Mouse (Mus musculus) adrenal gland, adult (tissue): ENCODE data around the gene Tmem178.

Experiments
- DNase-seq, 2 experiments: peaks; one replicate each; pipeline ENCODE4 v3.0.0; 2022 to 2023; ENCODE audit warnings: low spot score in 1 of 2; ENCODE audit not compliant: inconsistent age in 2 of 2

Tmem178 gene

DNA sequence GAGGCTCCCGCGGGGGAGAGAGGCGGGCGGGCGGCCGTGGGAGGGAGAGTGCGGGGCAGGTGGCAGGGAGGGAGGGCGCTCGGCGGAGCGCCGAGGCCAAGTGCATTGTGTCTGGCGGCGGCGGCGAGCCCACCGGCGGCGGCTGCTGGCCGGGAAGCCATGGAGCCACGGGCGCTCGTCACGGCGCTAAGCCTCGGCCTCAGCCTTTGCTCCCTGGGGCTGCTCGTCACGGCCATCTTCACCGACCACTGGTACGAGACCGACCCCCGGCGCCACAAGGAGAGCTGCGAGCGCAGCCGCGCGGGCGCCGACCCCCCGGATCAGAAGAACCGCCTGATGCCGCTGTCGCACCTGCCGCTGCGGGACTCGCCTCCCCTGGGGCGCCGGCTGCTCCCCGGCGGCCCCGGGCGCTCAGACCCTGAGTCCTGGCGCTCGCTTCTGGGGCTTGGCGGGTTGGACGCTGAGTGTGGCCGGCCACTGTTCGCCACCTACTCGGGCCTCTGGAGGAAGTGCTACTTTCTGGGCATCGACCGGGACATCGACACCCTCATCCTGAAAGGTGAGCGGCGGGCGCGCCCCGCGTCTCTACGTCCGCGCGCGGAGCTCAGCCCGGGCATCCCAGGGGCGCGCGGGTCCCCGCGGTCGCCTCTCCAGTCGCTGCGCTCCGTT, at the start of gene Tmem178:
Gene Tmem178 (plus strand): TSS at position 103 of the 669 bp plus-strand sequence.
- peak in 1 of 2 experiments; percentile 77 for DNase-seq

DNA sequence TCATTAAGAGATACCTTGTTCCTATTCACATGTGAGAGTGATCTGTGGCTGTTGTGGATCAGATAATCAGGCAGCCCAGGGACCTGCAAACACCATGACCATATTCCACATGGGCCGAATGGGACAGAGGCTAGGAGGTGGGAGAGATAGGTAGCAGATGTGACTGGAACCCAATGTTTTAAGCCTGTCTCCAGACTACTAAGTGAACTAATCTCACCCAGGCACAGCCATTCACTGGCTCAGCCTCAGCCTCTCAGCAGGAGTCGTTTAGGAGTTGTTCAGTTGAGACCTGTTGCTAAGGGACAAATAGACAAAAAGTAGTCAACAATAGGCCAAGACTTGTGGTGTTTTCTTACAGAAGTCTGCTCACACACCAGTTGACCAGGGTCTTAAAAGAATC, 48.0 kb upstream of the Tmem178 start:
- DNase-seq: no peak

DNA sequence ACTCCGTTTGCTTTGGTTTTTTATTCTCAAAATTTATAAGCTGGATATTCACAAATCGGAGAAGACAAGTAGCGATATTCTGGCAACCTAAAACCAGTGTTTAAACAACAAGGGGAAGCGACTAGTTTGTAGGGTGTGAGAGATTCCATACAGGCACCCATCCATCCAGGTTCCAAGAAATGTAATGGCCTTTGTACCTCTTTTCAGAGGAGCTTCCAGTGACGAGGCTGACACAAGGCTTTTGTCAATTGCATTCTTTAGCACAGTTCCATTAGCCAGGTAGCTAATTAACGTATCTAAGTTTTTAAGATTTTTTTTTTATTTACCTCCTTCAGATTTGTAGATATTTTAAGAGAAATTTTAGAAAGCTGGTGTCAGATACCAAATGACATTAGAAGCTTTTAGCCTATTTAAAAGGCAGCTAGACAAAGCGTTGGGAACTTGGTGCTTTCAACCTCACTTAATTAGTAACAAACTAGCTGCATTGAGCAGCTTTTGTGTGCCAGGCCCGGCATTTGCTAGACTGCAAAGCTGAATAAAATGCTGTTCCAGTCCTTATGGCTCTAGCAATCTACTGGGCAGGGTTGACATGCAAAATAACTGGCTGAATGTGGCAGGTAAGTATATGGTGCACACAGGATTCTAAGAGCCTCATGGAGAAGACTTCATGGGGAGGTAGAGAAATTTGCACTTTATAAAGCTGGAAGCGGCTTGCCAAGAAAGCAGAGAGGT, 46.6 kb upstream of the Tmem178 start:
- DNase-seq: no peak

DNA sequence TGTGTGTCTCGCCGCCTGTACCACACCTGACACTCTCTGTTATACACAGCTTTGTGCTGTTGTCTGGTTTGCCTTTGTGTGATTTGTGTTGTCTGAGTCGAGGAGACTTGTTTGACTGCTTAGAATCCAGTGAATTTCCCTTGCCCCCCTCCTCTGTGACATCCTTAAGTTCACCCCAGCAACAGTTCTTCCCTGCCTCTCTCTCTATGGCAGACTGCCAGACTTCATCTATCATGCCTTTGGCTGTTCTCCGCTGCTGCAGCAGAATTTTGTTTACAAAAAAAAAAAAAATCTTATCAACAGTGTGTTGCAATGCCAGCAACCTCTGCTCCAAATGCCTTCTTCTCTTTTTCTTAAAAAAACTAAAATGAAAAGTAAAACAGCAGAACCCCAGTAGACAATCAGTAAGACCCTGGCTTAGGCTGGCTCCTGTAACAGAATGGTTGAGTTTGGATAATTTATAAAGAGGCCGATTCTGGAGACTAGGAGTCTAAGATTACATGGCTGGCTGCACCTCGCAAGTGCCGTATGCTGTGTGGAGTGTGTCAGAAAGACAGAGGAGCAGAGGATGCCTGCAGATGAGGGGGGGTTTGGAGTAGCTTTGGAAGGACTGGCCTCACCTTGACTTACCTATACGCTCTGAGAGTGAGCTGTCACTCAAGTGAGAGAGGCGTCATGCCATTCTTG, 44.8 kb upstream of the Tmem178 start:
- peak; percentile 64 to 89 for DNase-seq

DNA sequence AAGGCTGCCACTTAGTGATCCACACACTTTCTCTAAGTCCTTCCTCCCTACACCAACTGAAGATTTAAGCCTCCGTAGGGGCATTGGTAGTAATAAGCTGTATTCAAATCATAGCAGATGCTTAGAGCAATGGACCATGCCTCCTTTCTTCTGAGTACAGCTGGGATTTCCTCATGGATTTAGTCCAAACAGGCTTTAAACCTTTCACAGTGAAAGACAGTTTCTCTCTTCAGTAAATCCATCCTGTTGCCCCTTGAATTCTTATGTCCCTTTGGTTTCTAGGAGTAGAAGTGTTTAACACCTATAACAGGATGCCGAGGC, 44.3 kb upstream of the Tmem178 start:
- no peak for DNase-seq

DNA sequence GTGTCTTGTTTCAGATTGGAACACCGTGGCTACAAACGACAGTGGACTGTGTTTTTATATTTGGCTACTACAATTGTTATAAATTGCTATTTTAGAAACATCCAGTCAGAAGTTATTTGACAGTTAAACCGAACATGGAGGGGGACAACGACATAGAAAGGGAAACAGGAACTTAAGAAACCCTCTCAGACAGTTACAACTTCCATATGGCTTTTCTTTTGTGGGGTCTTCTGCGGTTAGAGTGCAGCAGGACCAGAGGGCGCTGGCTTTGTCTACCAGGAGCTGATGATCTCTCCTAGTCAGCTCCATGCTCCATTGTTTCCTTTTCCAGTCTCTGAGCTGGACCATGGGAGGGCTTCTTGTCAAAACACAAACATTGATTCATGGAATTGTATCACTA, 42.5 kb upstream of the Tmem178 start:
- DNase-seq: no peak

DNA sequence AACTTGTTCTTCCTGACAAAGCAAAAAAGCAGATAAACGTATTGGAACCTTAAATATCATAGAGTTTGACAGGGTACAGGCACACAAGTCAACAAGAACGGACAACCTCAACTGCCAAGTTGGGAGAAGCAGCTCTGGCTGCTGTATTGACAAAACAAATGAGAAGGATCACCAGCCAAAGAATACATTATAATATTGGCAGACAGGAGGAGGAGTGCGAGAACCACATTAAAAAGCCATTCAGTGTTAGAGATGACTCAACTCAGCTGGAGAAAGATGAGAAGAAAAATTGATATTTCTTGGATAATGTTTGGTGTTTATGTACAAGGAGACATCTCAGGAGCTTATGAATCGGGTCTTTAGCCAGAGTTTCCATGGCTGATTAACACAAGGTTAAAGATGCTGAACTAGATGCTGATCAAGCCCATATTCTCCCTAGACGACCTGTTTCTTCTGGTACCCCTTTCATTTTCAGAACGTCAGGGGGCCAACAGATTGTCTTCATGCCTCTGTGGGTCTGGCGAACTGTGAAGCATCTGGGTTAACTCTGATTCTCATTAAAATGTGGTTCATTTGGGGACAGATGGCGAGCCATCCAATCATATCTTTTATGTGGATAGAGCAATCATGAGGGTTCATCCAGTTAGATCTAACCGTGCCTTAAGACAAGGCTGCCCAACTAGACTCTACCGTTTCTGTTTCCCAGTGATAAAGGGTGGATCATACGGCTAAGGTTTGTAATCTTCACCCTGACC, 41.1 kb upstream of the Tmem178 start:
- DNase-seq: no peak

DNA sequence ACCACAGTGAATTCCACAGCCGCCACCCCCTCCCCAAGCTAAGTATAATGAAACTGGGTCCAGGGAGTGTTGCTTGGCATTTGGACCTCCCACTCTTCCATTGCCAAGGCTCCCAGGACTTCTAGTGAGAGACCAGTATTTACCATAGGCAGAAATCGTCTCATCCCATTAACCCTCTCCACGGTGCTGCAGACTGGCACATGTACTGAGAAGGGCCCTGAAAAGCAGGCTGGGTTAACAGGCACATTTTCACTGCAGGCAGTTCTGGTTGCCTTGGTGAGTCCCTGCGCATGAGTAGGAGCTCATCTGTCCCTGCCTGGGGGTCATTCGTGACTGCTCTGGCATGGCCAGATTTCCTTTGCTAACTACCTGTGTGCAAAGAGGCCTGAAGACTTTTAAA, 40.4 kb upstream of the Tmem178 start:
- peak in 1 of 2 experiments; percentile 38 for DNase-seq

DNA sequence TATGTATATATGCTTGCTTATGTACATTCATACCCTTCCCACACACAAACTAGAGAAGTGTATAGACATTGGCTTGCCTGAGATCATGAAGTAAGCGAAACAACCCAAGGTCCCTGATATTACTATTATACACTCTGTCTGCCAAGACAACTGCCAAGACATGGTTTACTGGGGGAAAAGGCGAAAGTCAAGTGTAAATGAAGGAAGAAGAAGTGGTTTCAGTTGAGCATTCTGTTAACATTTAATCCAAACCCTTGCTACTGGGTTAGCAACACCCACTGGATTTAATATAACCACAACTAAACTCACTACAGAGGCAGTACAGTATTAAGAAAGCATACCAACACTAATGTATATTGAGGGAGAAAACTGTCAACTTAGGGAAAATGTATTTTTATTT, 28.8 kb upstream of the Tmem178 start:
- DNase-seq: no peak

DNA sequence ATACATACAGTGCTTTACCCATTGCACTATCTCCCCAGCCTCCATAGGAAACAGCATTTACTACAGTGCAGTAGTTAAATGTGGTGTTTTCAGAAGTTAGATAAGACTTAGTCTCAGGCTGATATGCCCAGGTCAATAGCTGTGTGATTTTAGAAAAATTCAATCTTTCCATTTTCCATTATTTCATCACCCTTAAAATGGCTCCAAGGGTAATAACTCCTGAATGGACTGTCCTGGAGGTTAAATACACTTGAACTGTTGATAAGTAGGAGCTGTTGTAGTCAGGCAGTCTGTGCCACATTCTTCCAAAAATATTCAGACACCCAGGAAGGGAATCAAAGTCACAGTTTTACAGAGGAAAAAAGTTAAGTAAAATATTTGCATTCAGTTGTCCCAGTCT, 25.2 kb upstream of the Tmem178 start:
- DNase-seq: no peak

DNA sequence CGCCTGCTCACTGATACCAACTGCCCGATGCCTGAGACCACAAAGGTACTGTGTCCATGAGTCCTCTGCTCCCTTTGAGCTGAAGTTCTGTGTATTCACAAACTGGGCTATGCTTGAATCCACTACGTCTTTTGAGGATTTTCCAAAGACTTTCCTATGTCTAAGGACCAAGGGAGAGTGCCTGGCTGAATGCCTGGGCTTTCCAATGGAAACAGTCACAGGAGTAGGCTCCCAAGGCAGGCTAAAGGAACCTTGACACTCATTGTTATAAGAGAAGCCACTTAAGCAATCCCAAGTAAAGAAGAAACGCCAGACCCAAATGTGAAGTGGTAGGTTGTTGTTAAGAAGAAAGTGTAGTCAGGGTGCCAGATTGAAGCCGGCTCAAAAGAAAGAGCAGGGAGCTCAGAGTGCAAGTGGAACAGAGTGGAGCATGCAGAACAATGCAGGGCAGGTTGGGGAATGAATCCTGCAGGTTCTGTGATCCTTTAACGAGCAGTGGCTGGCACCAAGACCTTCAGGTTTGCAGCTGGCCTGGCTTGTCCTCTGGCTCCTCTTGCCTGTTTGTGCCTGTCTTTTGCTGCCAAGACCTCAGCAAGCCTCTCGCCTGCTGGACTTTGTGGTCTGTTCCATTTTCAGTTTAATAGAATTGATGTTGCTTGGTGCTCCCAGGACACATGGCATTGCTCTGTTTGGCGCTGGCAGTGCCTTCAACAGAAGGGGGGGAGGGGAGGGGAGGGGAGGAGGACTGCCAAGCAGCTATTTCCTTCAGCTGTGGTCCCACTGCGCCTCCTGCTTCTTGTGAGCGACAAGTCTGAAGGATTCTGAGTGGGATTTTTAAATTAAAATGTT, 22.9 kb upstream of the Tmem178 start:
- peak in 1 of 2 experiments; percentile 45 for DNase-seq

DNA sequence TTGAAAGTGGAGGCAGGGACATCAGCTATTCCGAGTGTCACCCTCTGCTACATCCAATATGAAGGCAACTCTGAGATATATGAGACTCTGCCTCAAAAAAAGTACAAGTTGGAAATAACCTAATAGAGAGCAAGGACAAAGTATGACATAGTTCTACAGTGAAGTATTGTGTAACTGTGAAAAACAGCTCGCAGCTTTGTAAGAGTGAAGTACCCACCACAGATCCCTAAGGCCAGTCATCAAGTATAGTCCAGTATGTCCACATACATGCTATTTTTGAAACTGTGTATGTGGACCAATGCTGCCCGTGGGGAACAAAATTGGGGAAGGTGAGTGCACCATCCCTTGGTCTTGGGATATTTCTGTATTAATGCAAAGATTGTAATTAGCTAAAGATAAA, 18.9 kb upstream of the Tmem178 start:
- DNase-seq: peak in 1 of 2 experiments; percentile 34

DNA sequence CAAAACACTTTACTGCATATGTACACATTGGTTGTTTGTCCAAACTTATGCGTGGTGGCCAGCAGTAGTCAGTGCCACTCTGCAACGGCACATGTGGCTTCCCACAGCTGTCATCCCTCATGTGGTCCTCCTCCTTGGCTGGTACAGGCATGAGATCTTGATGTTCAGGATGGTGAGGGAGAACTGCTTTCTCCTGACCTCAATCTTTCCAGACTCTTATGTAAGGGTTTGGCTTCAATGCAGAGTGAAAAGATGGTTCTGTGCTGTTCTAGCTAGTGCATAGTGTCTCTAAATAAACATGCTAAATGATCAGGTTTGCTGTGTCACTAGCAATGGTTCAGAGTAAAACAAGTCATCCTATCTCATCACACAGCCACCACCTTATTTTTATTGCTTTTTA, 17.3 kb upstream of the Tmem178 start:
- DNase-seq: peak in 1 of 2 experiments; percentile 17

DNA sequence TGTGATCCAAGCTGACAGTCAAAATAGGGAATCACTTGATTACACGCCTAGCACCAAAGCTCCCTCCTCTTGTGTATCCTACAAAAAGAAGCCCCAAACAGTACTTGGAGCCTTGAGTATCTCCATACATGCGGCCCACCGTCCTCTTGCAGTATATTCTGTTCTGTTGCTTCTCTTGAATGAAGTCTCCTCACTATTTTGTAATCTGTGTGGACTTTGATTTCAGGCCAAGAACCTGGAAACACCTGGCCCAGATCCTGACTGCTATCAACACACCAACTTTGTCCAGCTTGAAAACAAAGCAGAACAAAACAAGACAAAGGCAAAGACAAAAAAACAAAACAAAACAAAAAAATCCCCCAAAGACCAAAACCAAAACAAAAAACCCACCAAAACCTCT, 11.7 kb upstream of the Tmem178 start:
- peak in 1 of 2 experiments; percentile 40 for DNase-seq

DNA sequence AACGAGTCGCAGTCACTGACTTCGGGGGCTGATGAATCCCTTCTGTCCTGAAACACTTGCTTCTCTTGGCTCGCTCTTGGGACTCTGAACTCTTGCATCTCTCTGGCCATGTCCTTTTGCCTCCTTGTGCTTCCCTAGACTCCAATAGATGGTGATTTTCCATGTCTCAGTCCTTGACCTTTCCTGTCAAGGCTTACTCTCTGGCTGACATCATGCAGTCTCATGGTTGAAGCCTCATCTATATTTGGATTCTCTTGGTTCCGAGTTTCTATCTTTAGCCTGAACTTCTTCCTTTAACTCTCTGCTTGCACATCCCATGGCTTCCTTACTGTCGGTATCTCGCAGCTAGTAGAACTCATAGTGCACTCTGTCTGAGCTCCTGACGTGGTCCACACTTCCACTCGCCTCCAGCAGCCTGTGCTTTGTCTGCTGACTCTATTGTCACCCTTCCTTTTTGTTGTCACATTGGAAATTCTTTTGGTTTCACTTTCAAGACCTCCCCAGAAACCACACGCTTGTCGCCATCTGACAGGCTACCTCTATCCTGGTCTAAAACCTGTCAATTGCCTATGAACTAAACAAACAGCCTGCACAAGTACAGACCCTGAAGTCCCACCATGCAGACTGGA, 10.9 kb upstream of the Tmem178 start:
- peak; percentile 67 to 90 for DNase-seq

DNA sequence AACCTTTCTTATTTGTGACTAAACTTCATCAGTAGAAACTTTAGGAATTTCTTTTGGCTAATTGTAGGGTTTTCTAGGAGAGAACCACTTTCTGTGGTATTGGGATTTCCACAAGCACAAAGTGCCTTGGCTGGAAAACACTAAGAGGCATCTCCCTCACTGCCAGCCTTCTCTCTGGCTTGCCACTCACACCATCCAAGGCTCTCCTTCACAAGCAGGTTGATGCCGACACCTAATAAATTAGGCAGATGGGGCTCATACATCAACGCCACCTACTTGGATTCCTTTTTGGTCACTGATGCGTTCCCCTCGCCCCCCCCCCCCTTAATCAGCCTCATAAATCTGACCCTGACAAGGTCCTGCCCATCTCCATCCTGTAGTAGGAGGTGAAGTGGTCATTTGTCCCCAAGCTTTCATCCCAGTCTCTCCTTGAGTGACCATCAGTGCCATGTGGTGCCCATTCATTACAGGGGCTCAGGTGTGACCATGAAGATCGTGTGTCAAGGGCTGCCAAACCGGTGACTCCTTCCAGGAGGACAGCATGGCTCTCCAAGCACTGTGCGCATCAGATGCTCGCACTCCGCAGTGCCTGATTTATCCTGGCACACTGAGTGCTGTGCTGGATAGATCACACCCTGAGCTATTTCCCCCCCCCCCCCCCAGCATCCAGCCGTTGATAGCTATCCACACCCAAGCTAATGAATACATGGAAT, 8.5 kb upstream of the Tmem178 start:
- DNase-seq: no peak

DNA sequence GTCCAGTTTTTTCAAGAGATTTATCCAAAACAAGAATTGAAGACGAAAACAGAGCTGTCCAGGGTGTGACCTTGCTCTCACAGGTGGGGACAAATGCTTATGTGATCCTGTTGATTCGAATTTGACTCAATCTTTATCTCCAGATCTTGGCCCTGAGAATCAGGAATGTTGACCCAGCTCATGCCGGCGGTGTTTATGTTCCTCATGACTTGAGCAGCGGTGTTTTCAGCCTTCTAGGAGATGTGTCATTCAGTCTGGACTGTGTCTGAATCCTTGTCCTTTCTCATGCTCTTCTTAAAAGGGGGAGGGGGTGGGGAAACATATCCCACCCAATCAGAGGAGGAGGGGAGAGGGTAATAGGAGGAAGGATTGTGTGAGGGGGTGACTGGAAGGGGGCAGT, 7.9 kb upstream of the Tmem178 start:
- no peak for DNase-seq

DNA sequence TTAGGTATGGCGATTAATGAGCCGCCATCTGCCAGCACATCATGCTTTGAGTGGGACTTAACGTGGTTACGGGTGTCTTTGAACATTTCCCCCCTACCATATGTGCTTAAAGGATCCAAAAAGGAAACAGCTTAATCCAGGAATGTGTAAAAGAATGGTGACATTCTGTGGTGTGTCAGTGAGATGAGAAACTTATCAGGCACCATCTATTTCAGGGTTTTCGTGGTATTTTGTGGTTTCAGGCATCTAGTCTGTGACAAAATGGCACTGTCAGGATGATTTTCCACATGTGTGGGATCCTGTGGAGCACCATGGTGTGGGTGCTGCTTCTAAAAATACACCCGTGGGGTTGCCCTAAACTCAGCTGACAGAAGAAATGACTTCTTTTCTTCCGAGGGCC, 4.6 kb upstream of the Tmem178 start:
- DNase-seq: no peak

DNA sequence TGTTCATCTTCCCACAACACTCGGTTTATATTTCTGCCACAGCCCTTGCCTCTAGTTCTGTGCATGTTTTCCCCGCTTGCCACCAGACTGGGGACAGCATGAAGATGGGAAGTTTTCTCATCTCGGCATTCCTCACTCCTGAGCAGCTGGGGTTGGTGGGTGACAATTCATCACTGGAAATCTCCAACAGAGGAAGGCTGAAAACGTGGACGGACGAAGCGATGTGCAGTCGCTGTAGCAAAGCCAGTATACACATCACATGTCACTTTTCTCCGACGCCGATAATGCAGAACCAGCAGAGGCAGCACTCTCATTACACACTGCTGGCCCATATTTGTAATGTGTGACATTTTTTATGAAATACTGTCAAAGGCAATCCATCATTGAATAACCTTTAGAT, 2.6 kb upstream of the Tmem178 start:
- DNase-seq: no peak
